In the genomic region with DNA sequence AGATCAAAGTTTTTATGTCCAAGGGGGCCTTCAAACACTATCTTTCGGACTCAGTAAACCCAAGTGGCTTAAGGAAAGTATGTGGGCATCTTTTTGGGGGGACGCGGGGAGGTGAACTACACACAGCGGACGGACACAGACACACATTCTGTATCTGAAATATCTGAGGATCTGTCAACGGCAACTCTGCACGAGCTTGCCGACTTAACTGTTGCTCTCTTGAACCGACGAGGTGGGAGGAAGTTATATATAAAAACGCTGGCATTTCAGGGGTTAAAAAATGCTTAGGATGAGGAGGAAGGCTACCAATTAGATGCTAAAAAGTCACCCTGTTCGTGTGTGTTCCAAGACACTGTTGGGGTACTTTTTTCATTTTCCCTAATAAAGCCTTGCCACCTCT, we compare ENCODE assay signal across 8 mouse cellular contexts. TPM values are rescaled to one million over a fixed set of nuclear protein-coding genes. Genes with fewer than 3 reads are reported as not detected.
DNase-seq lines count a peak whose midpoint lies in the region; ATAC-seq and TF ChIP-seq lines count a peak whose summit lies in the region.

No protein-coding gene starts in this region.

- intact Hi-C loops in heart, postnatal 36 days (cut with DNase I), result loop anchor here (10.0 kb wide), 1 partner anchor 377 kb away; no protein-coding TSS in a partner anchor

- no peaks in the 10 kb centered on the region for H3K79me2 ChIP-seq in CH12.LX (replicated peaks; ENCODE audit: control insufficient read depth, extremely low read depth, insufficient read depth, poor library complexity, severe bottlenecking)

- peaks cover 25% of the 10 kb centered on the region for H3K36me3 ChIP-seq in heart, embryonic 10.5 days
- H3K36me3 ChIP-seq in CH12.LX (replicated peaks in 1 of 2; ENCODE audit: control insufficient read depth in 1 of 2, insufficient read depth in 1 of 2, low read length in 1 of 2), result peaks cover 8 to 14% of the 10 kb centered on the region in 2 experiments
- no peaks in the 10 kb centered on the region for H3K36me3 ChIP-seq in forebrain, embryonic 11.5 days (ENCODE audit: control insufficient read depth, insufficient read depth, low read length)
- H3K36me3 ChIP-seq in liver, embryonic 13.5 days, result peaks cover 23% of the 10 kb centered on the region

- H3K27me3 ChIP-seq in heart, embryonic 10.5 days (ENCODE audit: insufficient read depth, poor library complexity, severe bottlenecking), result no peaks in the 10 kb centered on the region
- H3K27me3 ChIP-seq in CH12.LX (replicated peaks), result peaks cover 13% of the 10 kb centered on the region
- no peaks in the 10 kb centered on the region for H3K27me3 ChIP-seq in forebrain, embryonic 11.5 days (ENCODE audit: control insufficient read depth, insufficient read depth, low read length)
- 0 out of 2 replicates have a peak, but pooled peaks cover 2% of the 10 kb centered on the region for H3K27me3 ChIP-seq in liver, embryonic 13.5 days

- H3K4me3 ChIP-seq in heart, embryonic 10.5 days, result peak overlapping the region; percentile 89
- peak overlapping the region; percentile 67 to 98 (median 89) for H3K4me3 ChIP-seq in CH12.LX (replicated peaks in 1 of 3; ENCODE audit: low read depth in 2 of 3, low read length in 2 of 3, poor library complexity in 1 of 3)
- H3K4me3 ChIP-seq in forebrain, embryonic 11.5 days (ENCODE audit: low read depth, low read length), result peak overlapping the region; percentile 81
- H3K4me3 ChIP-seq in liver, embryonic 13.5 days (replicated peaks), result peak overlapping the region; percentile 95

- TF ChIP-seq RAD21 in CH12.LX (IDR thresholded peaks at IDR 0.05; ENCODE audit: low read depth, low read length), result no peak

- peak overlapping the region; percentile 91 for H3K4me2 ChIP-seq in CH12.LX (ENCODE audit: insufficient read depth, low read depth, poor library complexity, severe bottlenecking)
- peak overlapping the region; percentile 87 for H3K4me2 ChIP-seq in forebrain, embryonic 11.5 days (ENCODE audit: low read depth, low read length, severe bottlenecking)
- peak overlapping the region; percentile 85 for H3K4me2 ChIP-seq in liver, embryonic 13.5 days

- DNase-seq in heart, embryonic 10.5 days (ENCODE audit: low spot score), result no peak
- DNase-seq in heart, postnatal 36 days, result no peak
- DNase-seq in CH12.LX (ENCODE audit: extremely low read depth), result no peak
- DNase-seq in forebrain, embryonic 11.5 days (ENCODE audit: low spot score), result no peak
- DNase-seq in liver, embryonic 13.5 days, result no peak
- no peak for DNase-seq in right cerebral cortex, adult 18-20 months
- DNase-seq in right cerebral cortex, postnatal 36 days (ENCODE audit: low spot score in 2 of 2), result no peak

- WGBS in heart, embryonic 10.5 days, result 30% methylated on average over 12 of the region's 12 CpGs
- whole genome bisulfite sequencing in forebrain, embryonic 11.5 days, result 44% methylated on average over 12 of the region's 12 CpGs
- 32% methylated on average over 12 of the region's 12 CpGs for WGBS in liver, embryonic 13.5 days (ENCODE audit: insufficient replicate concordance)

- peak overlapping the region; percentile 82 for H3K9ac ChIP-seq in CH12.LX (ENCODE audit: insufficient read depth, low read depth)
- peak overlapping the region; percentile 78 for H3K9ac ChIP-seq in forebrain, embryonic 11.5 days (ENCODE audit: low read length)
- peak overlapping the region; percentile 96 for H3K9ac ChIP-seq in liver, embryonic 13.5 days

- no peak for TF ChIP-seq EP300 in CH12.LX (IDR thresholded peaks at IDR 0.05; ENCODE audit: low read length)

- peaks cover 10% of the 10 kb centered on the region for H3K4me1 ChIP-seq in heart, embryonic 10.5 days
- peaks cover 0 to 11% of the 10 kb centered on the region in 2 experiments; a peak in 2 of 4 replicates for H3K4me1 ChIP-seq in CH12.LX (ENCODE audit: control insufficient read depth in 1 of 2, insufficient read depth in 2 of 2)
- peaks cover 6% of the 10 kb centered on the region; the same call in 1 of the 2 replicates for H3K4me1 ChIP-seq in forebrain, embryonic 11.5 days (replicated peaks; ENCODE audit: control insufficient read depth, insufficient read depth, low read length)
- H3K4me1 ChIP-seq in liver, embryonic 13.5 days (replicated peaks), result peaks cover 39% of the 10 kb centered on the region

- in situ Hi-C loops in CH12.LX (cut with MboI; ENCODE audit: low pct_ligation_motif_present, low pct_unique_long_range_greater_than_20kb, low sequenced_read_pairs), result no loop called here

- no peak for ATAC-seq in forebrain, embryonic 11.5 days (replicated peaks; ENCODE audit: low FRiP score)
- no peak for ATAC-seq in liver, embryonic 13.5 days (ENCODE audit: low read depth)
- no peak for ATAC-seq in activated CD4-positive, CD25-positive, alpha-beta regulatory T cell, adult 4 months

- TF ChIP-seq POLR2A in CH12.LX (IDR thresholded peaks at IDR 0.05; ENCODE audit: low read depth, low read length), result no peak

- H3K9me3 ChIP-seq in heart, embryonic 10.5 days, result no peaks in the 10 kb centered on the region
- H3K9me3 ChIP-seq in CH12.LX (replicated peaks; ENCODE audit: low read length), result no peaks in the 10 kb centered on the region
- no peaks in the 10 kb centered on the region for H3K9me3 ChIP-seq in forebrain, embryonic 11.5 days (ENCODE audit: control insufficient read depth, low read length)
- H3K9me3 ChIP-seq in liver, embryonic 13.5 days (replicated peaks), result no peaks in the 10 kb centered on the region

- dilution Hi-C loops in CH12.LX (cut with MboI; ENCODE audit: extremely low pct_ligation_motif_present, extremely low pct_unique_long_range_greater_than_20kb, low sequenced_read_pairs), result no loop called here

- H3K27ac ChIP-seq in heart, embryonic 10.5 days, result peak overlapping the region; percentile 91; the same call in 1 of the 2 replicates
- H3K27ac ChIP-seq in CH12.LX (ENCODE audit: insufficient read depth, low read depth), result no peak overlapping the region
- no peak overlapping the region for H3K27ac ChIP-seq in forebrain, embryonic 11.5 days (ENCODE audit: low read depth, low read length)
- peak overlapping the region; percentile 99 for H3K27ac ChIP-seq in liver, embryonic 13.5 days

- no peak for TF ChIP-seq CTCF in CH12.LX (conservative IDR thresholded peaks at IDR 0.05 in 1 of 2, IDR thresholded peaks at IDR 0.05 in 1 of 2; ENCODE audit: low read depth in 2 of 2, low read length in 2 of 2)

TF ChIP-seq in CH12.LX, 34 proteins besides CTCF, POLR2A, EP300 and RAD21 (continues in another document):
- TF ChIP-seq ZKSCAN1 (IDR thresholded peaks at IDR 0.05; ENCODE audit: borderline replicate concordance, low read depth, low read length) (no peak), ZC3H11A (IDR thresholded peaks at IDR 0.05; ENCODE audit: low read depth, low read length) (no peak), TBP (conservative IDR thresholded peaks at IDR 0.05; ENCODE audit: low read depth, low read length) (no peak), RCOR1 (conservative IDR thresholded peaks at IDR 0.05; ENCODE audit: low read depth, low read length) (no peak), MXI1 (IDR thresholded peaks at IDR 0.05; ENCODE audit: low read depth, low read length) (no peak), MAFK (IDR thresholded peaks at IDR 0.05; ENCODE audit: insufficient replicate concordance, low read length) (no peak), MAZ (IDR thresholded peaks at IDR 0.05; ENCODE audit: low read depth, low read length) (no peak), ZMIZ1 (IDR thresholded peaks at IDR 0.05; ENCODE audit: low read depth, low read length) (no peak), PAX5 (IDR thresholded peaks at IDR 0.05; ENCODE audit: low read length) (no peak), BHLHE40 (IDR thresholded peaks at IDR 0.05; ENCODE audit: low read depth, low read length) (no peak), MYC (IDR thresholded peaks at IDR 0.05; ENCODE audit: low read depth, low read length) (no peak), SMC3 (IDR thresholded peaks at IDR 0.05; ENCODE audit: low read depth, low read length) (no peak), E2F4 (IDR thresholded peaks at IDR 0.05; ENCODE audit: insufficient replicate concordance, low read depth, low read length) (no peak), ETS1 (conservative IDR thresholded peaks at IDR 0.05; ENCODE audit: low read depth, low read length) (no peak), HCFC1 (IDR thresholded peaks at IDR 0.05; ENCODE audit: low read depth, low read length) (no peak), JUND (conservative IDR thresholded peaks at IDR 0.05; ENCODE audit: low read depth, low read length) (no peak)

RNA-seq across cellular contexts. Expression of a gene that starts 0.9 kb away (rescaled TPM):
- 32.3 and 33.1 TPM in 2 replicates for polyA plus RNA-seq in heart, embryonic 10.5 days (2016; fragmentation: Nextera tagmentation; extraction: Ambion mirVana)
- 10 to 100 TPM; 42.3 to 46.4 TPM for total RNA-seq in heart, postnatal 36 days (2021)
- total RNA-seq in CH12.LX (2012; rRNA removed) (10.0 and 10.8 TPM in 2 replicates), CH12.LX (2014; rRNA removed) (11.5 and 11.9 TPM in 2 replicates)
- polyA plus RNA-seq in CH12.LX (2012; ENCODE audit: insufficient read length, low read depth), result 8.3 and 10.3 TPM in 2 replicates
- polyA plus RNA-seq in forebrain, embryonic 11.5 days (2014; fragmentation: Nextera tagmentation; extraction: Ambion mirVana), result 28.1 and 31.4 TPM in 2 replicates
- polyA plus RNA-seq in liver, embryonic 13.5 days (2015; fragmentation: Nextera tagmentation; extraction: Ambion mirVana), result 25.1 and 25.9 TPM in 2 replicates
- polyA plus RNA-seq in activated CD4-positive, CD25-positive, alpha-beta regulatory T cell, adult 4 months (2017; shearing (Covaris generic)), result 10 to 100 TPM; 17.3 to 19.3 TPM

RNA-seq across cellular contexts. Expression of a gene that starts 37.2 kb away (rescaled TPM):
- 54.6 and 58.1 TPM in 2 replicates for polyA plus RNA-seq in heart, embryonic 10.5 days (2016; fragmentation: Nextera tagmentation; extraction: Ambion mirVana)
- 10 to 100 TPM; 36.4 to 36.7 TPM for total RNA-seq in heart, postnatal 36 days (2021)
- total RNA-seq in CH12.LX (2012; rRNA removed), result 12.4 and 14.5 TPM in 2 replicates
- total RNA-seq in CH12.LX (2014; rRNA removed), result 16.8 and 17.3 TPM in 2 replicates
- polyA plus RNA-seq in CH12.LX (2012; ENCODE audit: insufficient read length, low read depth), result 15.7 and 16.3 TPM in 2 replicates
- 82.3 and 83.8 TPM in 2 replicates for polyA plus RNA-seq in forebrain, embryonic 11.5 days (2014; fragmentation: Nextera tagmentation; extraction: Ambion mirVana)
- polyA plus RNA-seq in liver, embryonic 13.5 days (2015; fragmentation: Nextera tagmentation; extraction: Ambion mirVana), result 17.6 and 20.5 TPM in 2 replicates
- 10 to 100 TPM; 33.0 to 36.2 TPM for polyA plus RNA-seq in activated CD4-positive, CD25-positive, alpha-beta regulatory T cell, adult 4 months (2017; shearing (Covaris generic))

RNA-seq across cellular contexts. Expression of a gene that starts 52.4 kb away (rescaled TPM):
- polyA plus RNA-seq in heart, embryonic 10.5 days (2016; fragmentation: Nextera tagmentation; extraction: Ambion mirVana), result 0.36 and 0.43 TPM in 2 replicates
- under 1 TPM; 0.31 to 0.60 TPM for total RNA-seq in heart, postnatal 36 days (2021)
- total RNA-seq in CH12.LX (2012; rRNA removed), result 0.04 TPM in 2 replicates
- 0.13 and 0.23 TPM in 2 replicates for total RNA-seq in CH12.LX (2014; rRNA removed)
- polyA plus RNA-seq in CH12.LX (2012; ENCODE audit: insufficient read length, low read depth), result 0.24 and 0.70 TPM in 2 replicates
- 0.13 TPM in 1 of 2 replicates, not detected in the other for polyA plus RNA-seq in forebrain, embryonic 11.5 days (2014; fragmentation: Nextera tagmentation; extraction: Ambion mirVana)
- 0.47 and 0.65 TPM in 2 replicates for polyA plus RNA-seq in liver, embryonic 13.5 days (2015; fragmentation: Nextera tagmentation; extraction: Ambion mirVana)
- polyA plus RNA-seq in activated CD4-positive, CD25-positive, alpha-beta regulatory T cell, adult 4 months (2017; shearing (Covaris generic)), result 1 to 10 TPM; 4.2 TPM

Comparison
In these comparisons a context has a peak if more than half of its experiments do, and no peak if none do; other contexts are left out.
1. H3K27ac ChIP-seq: peak in heart, embryonic 10.5 days (single experiment) and liver, embryonic 13.5 days (single experiment); none in CH12.LX (single experiment) and forebrain, embryonic 11.5 days (single experiment).
2. Peak in every context shown above with its lines, with median percentiles within 50 percentile points of each other: H3K4me3 ChIP-seq, H3K4me2 ChIP-seq and H3K9ac ChIP-seq.